Mouse (Mus musculus) splenic B cell, adult 2 months (primary cell): ENCODE results near the gene Slc25a26.

Experiments
- DNase-seq: peaks from one replicate; pipeline ENCODE4 v3.0.0-alpha.2; 2011; ENCODE audit warnings: low read depth, low spot score
- H3K27me3 ChIP-seq: 2 replicates; pipeline ENCODE4 v1.6.1; 2012; ENCODE audit warnings: mild to moderate bottlenecking, low read length, moderate library complexity, mixed read lengths; ENCODE audit not compliant: control insufficient read depth, poor library complexity, insufficient read depth, severe bottlenecking
- H3K36me3 ChIP-seq: 2 replicates; pipeline ENCODE4 v1.6.1; 2012; ENCODE audit warnings: mild to moderate bottlenecking, low read length, moderate library complexity, mixed read lengths; ENCODE audit not compliant: control insufficient read depth, poor library complexity, insufficient read depth, severe bottlenecking

Slc25a26 gene

GRCm38 (mm10) chr6:94599016-94599415 lies 98.9 kb downstream of the Slc25a26 start:
- no peak for DNase-seq
- no peaks in the 10 kb centered on the region for H3K27me3 ChIP-seq
- no peaks in the 10 kb centered on the region for H3K36me3 ChIP-seq

GRCm38 (mm10) chr6:94601101-94601500 lies 101.0 kb downstream of the Slc25a26 start:
- DNase-seq = no peak
- H3K27me3 ChIP-seq = no peaks in the 10 kb centered on the region
- H3K36me3 ChIP-seq = no peaks in the 10 kb centered on the region

- Histone ChIP-seq H3K27me3 (no peaks in the 10 kb centered on the region), H3K36me3 (no peaks in the 10 kb centered on the region)
- peak; percentile 18 for DNase-seq
These were observed 101.7 kb downstream of the Slc25a26 start for GRCm38 (mm10) chr6:94601811-94602210.

- Histone ChIP-seq H3K27me3 (no peaks in the 10 kb centered on the region), H3K36me3 (no peaks in the 10 kb centered on the region)
- DNase-seq = no peak
These were observed 103.9 kb downstream of the Slc25a26 start for GRCm38 (mm10) chr6:94604072-94604471.

- H3K27me3 ChIP-seq = no peaks in the 10 kb centered on the region
- H3K36me3 ChIP-seq = no peaks in the 10 kb centered on the region
- peak; percentile 48 for DNase-seq
These were observed 104.4 kb downstream of the Slc25a26 start for GRCm38 (mm10) chr6:94604546-94604945.

- no peak for DNase-seq
- no peaks in the 10 kb centered on the region for H3K36me3 ChIP-seq
- no peaks in the 10 kb centered on the region for H3K27me3 ChIP-seq
These were observed 113.2 kb downstream of the Slc25a26 start for GRCm38 (mm10) chr6:94613235-94613895.

GRCm38 (mm10) chr6:94614346-94614745 lies 114.2 kb downstream of the Slc25a26 start:
- DNase-seq = no peak
- H3K36me3 ChIP-seq = no peaks in the 10 kb centered on the region
- H3K27me3 ChIP-seq = no peaks in the 10 kb centered on the region

GRCm38 (mm10) chr6:94615936-94616335 lies 115.8 kb downstream of the Slc25a26 start:
- no peak for DNase-seq
- Histone ChIP-seq H3K36me3 (no peaks in the 10 kb centered on the region), H3K27me3 (no peaks in the 10 kb centered on the region)

GRCm38 (mm10) chr6:94618671-94619070 lies 118.5 kb downstream of the Slc25a26 start:
- DNase-seq = no peak
- Histone ChIP-seq H3K36me3 (no peaks in the 10 kb centered on the region), H3K27me3 (no peaks in the 10 kb centered on the region)

GRCm38 (mm10) chr6:94620287-94620686 lies 120.2 kb downstream of the Slc25a26 start:
- no peak for DNase-seq
- H3K36me3 ChIP-seq = no peaks in the 10 kb centered on the region
- H3K27me3 ChIP-seq = no peaks in the 10 kb centered on the region

- DNase-seq = no peak
- H3K36me3 ChIP-seq = no peaks in the 10 kb centered on the region
- H3K27me3 ChIP-seq = no peaks in the 10 kb centered on the region
These were observed 120.7 kb downstream of the Slc25a26 start for GRCm38 (mm10) chr6:94620801-94621301.

- Histone ChIP-seq H3K36me3 (no peaks in the 10 kb centered on the region), H3K27me3 (no peaks in the 10 kb centered on the region)
- peak; percentile 65 for DNase-seq
These were observed 122.9 kb downstream of the Slc25a26 start for GRCm38 (mm10) chr6:94622983-94623382.

- Histone ChIP-seq H3K36me3 (no peaks in the 10 kb centered on the region), H3K27me3 (no peaks in the 10 kb centered on the region)
- no peak for DNase-seq
These were observed 124.4 kb downstream of the Slc25a26 start for GRCm38 (mm10) chr6:94624543-94624942.

- no peaks in the 10 kb centered on the region for H3K27me3 ChIP-seq
- DNase-seq = no peak
- H3K36me3 ChIP-seq = no peaks in the 10 kb centered on the region
These were observed 125.8 kb downstream of the Slc25a26 start for GRCm38 (mm10) chr6:94625896-94626295.

GRCm38 (mm10) chr6:94626807-94627206 lies 126.7 kb downstream of the Slc25a26 start:
- no peaks in the 10 kb centered on the region for H3K36me3 ChIP-seq
- DNase-seq = no peak

More at GRCm38 (mm10) chr6:94626807-94627206, 126.7 kb downstream of the Slc25a26 start:
- no peaks in the 10 kb centered on the region for H3K27me3 ChIP-seq
